Mouse (Mus musculus) heart, postnatal 0 days (tissue): ENCODE data around the gene Gpr39. TPM values are rescaled to one million over a fixed set of nuclear protein-coding genes. Genes with fewer than 3 reads are reported as not detected.
A peak's percentile ranks its signal among the peaks of the same experiment; 100 is the strongest.
"Not testable (repeated sequence)": the region's sequence is repeated elsewhere in the genome, so short reads cannot be mapped to it uniquely, and the experiment has no call there.

ENCODE experiments used
- ATAC-seq: fragments of 200-750 bp; cut with Nextera tagmentation; 2 replicates; pipeline ENCODE4 v1.8.0; 2017; ENCODE audit warnings: low read depth, moderate number of reproducible peaks, moderate library complexity; ENCODE audit not compliant: insufficient read depth
- DNase-seq: peaks from one replicate; pipeline ENCODE4 v3.0.0-alpha.2; 2016; ENCODE audit warnings: low spot score
- H3K27ac ChIP-seq: fragments of 300-500 bp; sonication (generic); 2 replicates; pipeline ENCODE4 v1.5.1; 2014; ENCODE audit warnings: low read depth, mild to moderate bottlenecking
- H3K27me3 ChIP-seq: fragments of 300-500 bp; sonication (generic); 2 replicates; pipeline ENCODE4 v1.6.1; 2014; ENCODE audit warnings: low read length, mixed read lengths; ENCODE audit not compliant: control insufficient read depth, insufficient read depth
- H3K36me3 ChIP-seq: fragments of 300-500 bp; sonication (generic); replicated peaks from 2 replicates; pipeline ENCODE4 v1.6.1; 2014; ENCODE audit warnings: low read length, mixed read lengths; ENCODE audit not compliant: control insufficient read depth, insufficient read depth
- H3K4me1 ChIP-seq: fragments of 300-500 bp; sonication (generic); 2 replicates; pipeline ENCODE4 v1.6.1; 2014; ENCODE audit warnings: antibody characterized with exemption; ENCODE audit not compliant: control insufficient read depth, insufficient read depth
- H3K4me2 ChIP-seq: fragments of 300-500 bp; sonication (generic); 2 replicates; pipeline ENCODE4 v1.6.1; 2014; ENCODE audit warnings: low read depth, mild to moderate bottlenecking, low read length, moderate library complexity
- H3K4me3 ChIP-seq: fragments of 300-500 bp; sonication (generic); 2 replicates; pipeline ENCODE4 v1.5.1; 2014; ENCODE audit warnings: low read depth, low read length
- H3K9ac ChIP-seq: fragments of 300-500 bp; sonication (generic); replicated peaks from 2 replicates; pipeline ENCODE4 v1.6.1; 2014; ENCODE audit warnings: low read depth, low read length, mixed read lengths
- H3K9me3 ChIP-seq: fragments of 300-500 bp; sonication (generic); replicated peaks from 2 replicates; pipeline ENCODE4 v1.6.1; 2016; ENCODE audit warnings: low read length; ENCODE audit not compliant: control insufficient read depth
- CTCF ChIP-seq: IDR thresholded peaks from 2 replicates; pipeline ENCODE4 v1.5.1; 2016; ENCODE audit warnings: antibody characterized with exemption, control low read depth, low read depth
- EP300 ChIP-seq: IDR thresholded peaks from 2 replicates; pipeline ENCODE4 v1.6.1; 2016; ENCODE audit warnings: antibody characterized with exemption, low read depth
- WGBS: fragments of 180-500 bp; shearing (Covaris S2); extraction: QIAGEN DNeasy Blood & Tissue Kit; methylation state at CpG from one replicate; pipeline ENCODE4 v1.1.7; 2014; 5-methylcytosine and 5-hydroxymethylcytosine counted together
- polyA plus RNA-seq: library from polyadenylated mRNA; unstranded; fragments of >200 nt; fragmentation: Nextera tagmentation; extraction: Ambion mirVana; gene quantifications from 2 replicates; pipeline ENCODE4 v1.2.1, GENCODE M21; 2015
- total RNA-seq: library from RNA; depleted of rRNA; stranded (reverse); fragments of >200 nt; gene quantifications from 2 replicates; pipeline ENCODE4 v1.2.3, GENCODE M21; 2014; ENCODE audit warnings: low replicate concordance; rRNA removed

Gene Gpr39
- total RNA-seq, result 0.27 and 1.1 TPM in 2 replicates
- 0.62 and 1.1 TPM in 2 replicates for polyA plus RNA-seq

- Histone ChIP-seq H3K4me2 (no peak within 1 kb of the TSS), H3K36me3 (no peaks in the 10 kb centered on the region), H3K4me3 (peak within 1 kb of the TSS; percentile 1; the same call in 1 of the 2 replicates), H3K9me3 (no peaks in the 10 kb centered on the region), H3K27me3 (no peaks in the 10 kb centered on the region), H3K27ac (no peak within 1 kb of the TSS), H3K9ac (no peak within 1 kb of the TSS), H3K4me1 (peaks cover 14% of the 10 kb centered on the region)
- WGBS, result 48% methylated on average over 15 of the region's 15 CpGs
- peak; percentile 57 for ATAC-seq
- peak; percentile 33 for DNase-seq
- no peak for TF ChIP-seq CTCF
- no peak for TF ChIP-seq EP300
Observed at GRCm38 (mm10) chr1:125676790-125677273, at the start of gene Gpr39. TSS of gene Gpr39 (plus strand) at chr1:125676995.

DNA sequence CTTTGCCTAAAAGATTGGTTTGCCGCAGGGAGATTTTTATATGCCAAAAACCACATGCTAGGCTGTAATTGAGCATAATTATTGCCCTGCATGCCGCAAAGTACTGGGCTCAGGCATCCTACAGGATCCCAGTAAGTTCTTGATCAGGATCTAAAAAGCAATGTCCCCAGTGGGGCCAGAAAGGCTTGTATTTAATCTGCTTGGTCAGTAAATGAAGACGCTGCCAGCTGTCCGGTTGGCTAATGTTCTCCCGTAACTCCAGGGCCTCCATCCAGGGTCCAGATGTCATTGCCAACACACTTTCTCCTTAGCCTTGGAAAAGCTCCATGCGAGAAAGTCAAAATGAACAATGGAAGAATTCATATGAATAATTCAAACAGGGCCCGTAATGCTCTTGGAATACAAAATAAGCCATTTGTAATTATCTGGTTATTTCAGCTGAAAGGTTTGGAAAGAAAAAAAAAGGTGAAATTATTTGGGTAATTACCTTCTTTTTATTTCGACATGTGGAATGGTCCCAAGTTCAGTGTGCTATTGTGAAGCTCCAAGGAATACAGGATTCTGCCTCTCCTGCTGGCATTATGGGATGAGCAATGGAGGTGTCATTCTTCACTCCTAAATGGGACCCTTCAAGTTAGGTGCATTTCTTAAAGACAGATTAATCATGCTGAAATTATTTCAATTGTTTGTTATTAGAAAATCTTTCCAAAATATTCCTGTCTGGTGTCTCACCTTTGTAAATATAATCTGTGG is 37.1 kb upstream of the Gpr39 start:
- ATAC-seq (no peak), DNase-seq (no peak)
- H3K27me3 ChIP-seq, result no peaks in the 10 kb centered on the region
- WGBS, result 86% methylated on average over 8 of the region's 8 CpGs
- no peak overlapping the region for H3K4me3 ChIP-seq
- H3K9me3 ChIP-seq, result no peaks in the 10 kb centered on the region
- H3K36me3 ChIP-seq, result no peaks in the 10 kb centered on the region
- no peak overlapping the region for H3K9ac ChIP-seq
- no peak overlapping the region for H3K27ac ChIP-seq
- no peak overlapping the region for H3K4me2 ChIP-seq
- TF ChIP-seq EP300, result no peak
- TF ChIP-seq CTCF, result no peak
- no peaks in the 10 kb centered on the region for H3K4me1 ChIP-seq

DNA sequence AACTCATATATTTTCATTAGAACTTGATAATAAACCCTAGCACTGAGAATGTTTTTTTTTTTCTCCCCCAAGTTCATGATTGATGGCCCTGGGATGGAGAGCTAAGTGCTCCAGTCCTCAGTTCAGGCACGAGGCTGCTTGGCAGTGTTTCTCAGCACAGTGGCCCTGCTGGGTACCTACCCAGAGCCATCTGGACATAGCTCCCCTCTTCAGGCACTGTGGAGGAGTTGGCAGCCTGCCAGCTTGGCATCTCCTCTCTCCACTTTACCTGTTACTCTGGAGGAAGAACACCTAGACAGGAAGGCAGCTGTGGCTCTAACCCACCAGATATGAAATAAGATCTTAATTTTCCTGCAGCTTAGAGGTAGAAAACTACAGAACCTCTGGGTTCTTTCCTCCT is 33.2 kb upstream of the Gpr39 start:
- H3K27me3 ChIP-seq, result no peaks in the 10 kb centered on the region
- H3K4me3 ChIP-seq, result no peak overlapping the region
- H3K27ac ChIP-seq, result no peak overlapping the region
- no peaks in the 10 kb centered on the region for H3K9me3 ChIP-seq
- H3K4me1 ChIP-seq, result no peaks in the 10 kb centered on the region
- ATAC-seq, result no peak
- no peak for DNase-seq
- no peaks in the 10 kb centered on the region for H3K36me3 ChIP-seq
- H3K4me2 ChIP-seq, result no peak overlapping the region
- H3K9ac ChIP-seq, result no peak overlapping the region
- TF ChIP-seq EP300 (no peak), CTCF (no peak)
- WGBS, result 20% methylated on average over 1 of the region's 1 CpGs

GRCm38 (mm10) chr1:125646816-125647215 is 30.0 kb upstream of the Gpr39 start:
- not testable (repeated sequence) for H3K36me3 ChIP-seq, H3K9ac ChIP-seq, H3K27ac ChIP-seq, H3K9me3 ChIP-seq, H3K4me2 ChIP-seq, H3K27me3 ChIP-seq, ATAC-seq, H3K4me1 ChIP-seq, H3K4me3 ChIP-seq, DNase-seq
- 0 out of 2 replicates have a peak, but pooled peaks have one; percentile 6 for TF ChIP-seq CTCF
- WGBS, result 85% methylated on average over 2 of the region's 2 CpGs

DNA sequence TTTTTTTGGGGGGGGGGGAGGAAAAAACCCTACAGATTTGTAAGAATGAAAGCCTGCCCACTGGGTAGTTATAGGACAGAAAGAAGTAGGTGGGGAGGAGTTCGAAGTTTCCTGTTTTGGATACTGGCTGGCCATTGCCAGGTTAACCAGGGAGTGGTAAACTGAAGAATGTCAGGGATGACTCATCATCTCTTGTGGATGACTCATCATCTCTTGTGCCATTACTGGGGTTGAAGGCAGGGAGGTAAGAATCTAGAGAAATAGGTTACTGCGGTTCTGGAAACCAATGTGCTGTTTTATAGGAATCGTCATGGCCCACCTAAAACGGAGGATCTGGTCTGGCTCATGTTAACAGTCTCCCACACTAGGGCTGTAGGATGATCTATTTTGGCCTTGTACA is 28.8 kb upstream of the Gpr39 start:
- H3K27ac ChIP-seq, result no peak overlapping the region
- DNase-seq, result no peak
- no peak overlapping the region for H3K4me3 ChIP-seq
- no peak for ATAC-seq
- H3K9me3 ChIP-seq, result no peaks in the 10 kb centered on the region
- H3K9ac ChIP-seq, result no peak overlapping the region
- H3K4me2 ChIP-seq, result no peak overlapping the region
- WGBS, result 95% methylated on average over 4 of the region's 4 CpGs
- peaks cover 15% of the 10 kb centered on the region for H3K4me1 ChIP-seq
- no peaks in the 10 kb centered on the region for H3K36me3 ChIP-seq
- H3K27me3 ChIP-seq, result no peaks in the 10 kb centered on the region
- TF ChIP-seq EP300 (no peak), CTCF (no peak)
